Mouse (Mus musculus) lung, adult 18-20 months (tissue): ENCODE results near the gene Tnr.

ENCODE experiments used
- DNase-seq, 2 experiments: peaks; one replicate each; pipeline ENCODE4 v3.0.0; 2022; ENCODE audit warnings: mixed read lengths in 2 of 2

Tnr gene

GRCm38 (mm10) chr1:159803711-159804110 is 280.1 kb downstream of the Tnr start:
- no peak for DNase-seq

GRCm38 (mm10) chr1:159809493-159809892 is 285.9 kb downstream of the Tnr start:
- no peak for DNase-seq

GRCm38 (mm10) chr1:159811805-159812204 is 288.2 kb downstream of the Tnr start:
- DNase-seq: no peak

GRCm38 (mm10) chr1:159812820-159813411 is 289.3 kb downstream of the Tnr start:
- peak; percentile 39 to 50 for DNase-seq

DNA sequence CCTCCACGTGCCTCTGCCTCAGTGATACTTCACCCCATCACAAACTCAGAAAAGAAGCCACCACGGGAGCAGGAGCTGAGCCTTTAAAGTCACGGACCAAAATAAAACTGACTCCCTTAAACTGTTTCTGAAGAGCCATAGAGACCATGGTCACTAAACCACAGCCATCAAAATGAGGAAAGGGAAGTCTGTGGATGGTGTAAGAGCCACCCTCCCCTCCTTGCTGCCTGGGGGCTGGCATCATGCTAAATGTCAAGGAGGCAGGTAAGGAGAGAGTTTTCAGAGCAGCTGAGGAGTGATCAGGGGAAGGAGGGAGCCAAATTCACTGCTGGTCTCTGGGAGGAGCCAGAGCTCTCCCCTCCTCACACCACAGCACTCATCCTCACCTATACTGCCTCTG is 290.8 kb downstream of the Tnr start:
- DNase-seq: peak in 1 of 2 experiments; percentile 1

GRCm38 (mm10) chr1:159816614-159817371 is 293.2 kb downstream of the Tnr start:
- no peak for DNase-seq

DNA sequence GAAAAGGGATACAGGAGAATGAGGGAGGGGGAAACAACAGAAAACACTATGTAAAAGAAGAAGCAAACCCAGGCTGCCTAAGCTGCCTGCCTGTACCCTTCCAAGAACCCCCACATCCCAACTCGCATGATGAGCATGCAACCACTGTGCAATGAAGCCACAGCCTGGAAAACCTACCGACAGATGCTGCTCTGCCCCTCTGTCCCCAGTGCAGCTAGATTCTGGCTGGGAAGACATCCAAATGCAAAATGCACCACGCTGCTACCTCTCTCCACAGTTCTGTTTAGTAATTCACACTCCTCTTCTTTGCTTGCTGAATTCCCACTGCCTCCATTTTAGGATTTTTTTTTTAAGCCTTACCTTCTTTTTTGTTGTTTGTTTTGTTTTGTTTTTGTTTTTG is 295.9 kb downstream of the Tnr start:
- no peak for DNase-seq

DNA sequence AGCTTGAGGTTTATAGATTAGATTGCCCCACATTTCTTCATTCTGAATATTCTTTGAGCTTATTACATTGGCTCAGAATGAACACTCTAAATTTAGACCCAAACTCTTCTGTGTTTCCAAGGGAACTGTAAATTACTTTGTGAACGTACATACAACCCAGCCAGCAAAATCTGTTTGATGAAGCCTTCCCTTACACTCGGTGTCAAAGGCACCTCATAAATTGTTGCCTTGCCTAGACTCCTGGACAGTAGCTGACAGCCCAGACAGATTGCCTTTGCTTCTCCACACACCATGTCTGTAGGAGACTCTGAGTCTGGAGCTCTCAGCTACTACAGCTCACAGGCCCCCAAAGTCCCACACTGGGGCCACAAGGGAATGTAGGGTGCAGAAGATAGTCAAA is 298.8 kb downstream of the Tnr start:
- no peak for DNase-seq

DNA sequence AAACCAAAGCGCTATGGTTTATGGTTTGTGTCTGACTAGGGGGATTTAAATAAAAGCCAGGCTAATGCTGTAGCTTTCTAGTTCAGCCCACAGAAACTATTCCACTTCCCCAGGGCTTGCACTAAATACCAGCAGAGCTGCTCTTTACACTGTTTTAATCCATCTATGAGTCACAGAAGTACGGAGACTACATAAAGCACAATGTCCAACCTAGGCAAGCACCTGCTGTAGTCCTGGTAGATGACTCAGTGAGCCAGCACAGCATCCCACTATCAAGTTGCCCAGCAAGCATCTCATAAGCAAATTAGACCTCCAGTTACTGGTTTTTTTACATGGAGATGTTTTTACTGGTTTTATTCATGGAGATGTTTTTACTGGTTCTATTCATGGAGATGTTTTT is 305.0 kb downstream of the Tnr start:
- DNase-seq: no peak

DNA sequence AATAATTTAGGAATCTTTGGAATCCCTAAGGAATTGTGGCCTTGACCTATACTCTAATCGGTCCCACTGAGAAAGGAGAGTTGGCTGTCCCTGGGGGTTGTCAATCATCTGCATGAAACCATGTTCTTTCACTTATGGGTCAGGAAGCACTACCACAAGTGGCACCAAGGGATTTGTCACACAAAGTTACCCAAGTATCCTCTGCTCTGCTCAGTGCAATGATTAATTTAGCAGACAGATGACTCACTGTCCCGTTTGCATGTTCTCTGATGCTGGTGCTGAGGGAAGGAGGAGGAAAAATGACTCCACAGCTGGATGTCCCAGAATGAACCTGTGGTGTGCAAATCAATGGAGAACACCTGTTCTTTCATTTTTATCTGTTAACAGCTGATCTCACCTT is 309.6 kb downstream of the Tnr start:
- no peak for DNase-seq

- no peak for DNase-seq
Measured at GRCm38 (mm10) chr1:159833646-159834338, 310.2 kb downstream of the Tnr start.

- no peak for DNase-seq
Measured at GRCm38 (mm10) chr1:159835126-159835525, 311.6 kb downstream of the Tnr start.

- DNase-seq: no peak
Measured at GRCm38 (mm10) chr1:159840337-159840736, 316.8 kb downstream of the Tnr start.

DNA sequence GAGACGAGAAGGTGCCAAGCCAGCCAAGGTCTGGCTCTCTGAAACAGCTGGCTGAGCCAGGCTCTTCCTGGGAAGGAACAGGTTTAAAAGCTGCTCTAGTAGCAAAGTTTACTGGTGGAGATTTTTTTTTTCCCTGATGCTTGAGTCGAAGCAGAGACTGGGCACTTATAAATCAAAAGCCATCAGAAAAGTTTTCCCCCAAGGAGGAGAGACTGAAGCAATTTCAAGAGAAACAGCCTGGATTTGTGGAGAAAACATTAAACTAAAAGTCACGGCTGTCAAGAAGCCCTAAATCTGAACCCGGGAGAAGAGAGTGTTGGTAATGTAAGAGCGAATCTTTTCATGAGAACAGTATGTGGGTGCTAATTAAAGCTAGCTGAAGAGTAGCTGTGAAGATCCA is 319.3 kb downstream of the Tnr start:
- DNase-seq: no peak

DNA sequence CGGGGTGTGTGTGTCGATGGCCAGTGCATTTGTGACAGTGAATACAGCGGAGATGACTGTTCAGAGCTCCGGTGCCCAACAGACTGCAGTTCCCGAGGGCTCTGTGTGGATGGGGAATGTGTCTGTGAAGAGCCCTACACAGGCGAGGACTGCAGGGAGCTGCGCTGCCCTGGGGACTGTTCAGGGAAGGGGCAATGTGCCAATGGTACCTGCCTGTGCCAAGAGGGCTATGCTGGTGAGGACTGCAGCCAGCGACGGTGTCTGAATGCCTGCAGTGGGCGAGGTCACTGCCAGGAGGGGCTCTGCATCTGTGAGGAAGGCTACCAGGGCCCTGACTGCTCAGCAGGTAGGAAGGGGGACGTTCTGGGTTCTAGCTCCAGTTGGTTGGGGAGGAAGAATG is 328.5 kb downstream of the Tnr start:
- peak in 1 of 2 experiments; percentile 3 for DNase-seq

GRCm38 (mm10) chr1:159854261-159854660 is 330.7 kb downstream of the Tnr start:
- peak in 1 of 2 experiments; percentile 30 for DNase-seq

GRCm38 (mm10) chr1:159861782-159862474 is 338.4 kb downstream of the Tnr start:
- DNase-seq: no peak

- no peak for DNase-seq
Measured at GRCm38 (mm10) chr1:159865696-159866095, 342.1 kb downstream of the Tnr start.

GRCm38 (mm10) chr1:159869619-159870441 is 346.3 kb downstream of the Tnr start:
- DNase-seq: no peak

- no peak for DNase-seq
Measured at GRCm38 (mm10) chr1:159872866-159873265, 349.3 kb downstream of the Tnr start.

GRCm38 (mm10) chr1:159878681-159879080 is 355.1 kb downstream of the Tnr start:
- DNase-seq: no peak

DNA sequence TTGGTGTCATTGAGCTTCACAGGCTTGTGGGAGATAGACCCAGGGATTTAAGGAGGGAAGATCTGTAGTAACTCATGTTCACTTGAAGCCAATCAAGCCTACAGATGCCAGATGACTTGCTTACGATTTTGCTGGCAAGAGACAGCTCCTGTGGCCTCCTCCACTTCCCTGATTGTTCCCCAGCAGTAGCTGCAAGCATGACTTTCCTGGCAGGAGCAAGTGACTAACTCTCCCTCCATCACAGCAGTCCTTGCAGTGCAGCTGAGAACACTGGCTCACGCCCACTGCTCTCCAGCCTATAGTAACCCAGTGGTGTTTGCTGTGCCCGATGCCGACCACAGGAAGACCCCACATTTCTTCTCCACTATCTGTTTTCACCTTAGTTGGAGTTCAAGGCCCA is 356.3 kb downstream of the Tnr start:
- no peak for DNase-seq
